Mouse (Mus musculus) CH12.LX (cell line): ENCODE data around the gene Rpl18. TPM values are rescaled to one million over a fixed set of nuclear protein-coding genes. Genes with fewer than 3 reads are reported as not detected.
A peak's percentile ranks its signal among the peaks of the same experiment; 100 is the strongest.

Experiments used
- DNase-seq: peaks from one replicate; pipeline ENCODE4 v3.0.0-alpha.2; 2013; ENCODE audit errors: extremely low read depth
- H3K27ac ChIP-seq: 2 replicates; pipeline ENCODE4 v1.5.1; 2012; ENCODE audit warnings: low read depth, mild to moderate bottlenecking, control low read depth, moderate library complexity; ENCODE audit not compliant: insufficient read depth
- H3K27me3 ChIP-seq: replicated peaks from 2 replicates; pipeline ENCODE3; 2012; ENCODE audit warnings: inconsistent platforms
- H3K36me3 ChIP-seq, 2 experiments: replicated peaks in 1 of 2; 2 replicates each; pipeline versions ENCODE3 to v1.6.1; 2012; ENCODE audit warnings: inconsistent platforms in 1 of 2, low read length in 1 of 2, mild to moderate bottlenecking in 1 of 2, mixed read lengths in 1 of 2, moderate library complexity in 1 of 2; ENCODE audit not compliant: control insufficient read depth in 1 of 2, insufficient read depth in 1 of 2
- H3K4me1 ChIP-seq, 2 experiments: 2 replicates each; pipeline ENCODE4 v1.6.1; 2012; ENCODE audit warnings: inconsistent platforms in 1 of 2, moderate library complexity in 1 of 2; ENCODE audit not compliant: insufficient read depth in 2 of 2, control insufficient read depth in 1 of 2
- H3K4me2 ChIP-seq: 2 replicates; pipeline ENCODE4 v1.6.1; 2012; ENCODE audit warnings: low read depth, mild to moderate bottlenecking, control low read depth; ENCODE audit not compliant: poor library complexity, insufficient read depth, severe bottlenecking
- H3K4me3 ChIP-seq, 3 experiments: fragments of 150-350 bp in 1 of 3; sonication (generic) in 1 of 3; replicated peaks in 1 of 3; 2 replicates each; pipeline versions ENCODE3 to v1.5.1; 2011 to 2012; ENCODE audit warnings: low read depth in 2 of 3, low read length in 2 of 3, mild to moderate bottlenecking in 2 of 3, moderate library complexity in 2 of 3, control low read depth in 1 of 3, improper control_type of control experiment in 1 of 3, inconsistent platforms in 1 of 3, mixed read lengths in 1 of 3; ENCODE audit not compliant: poor library complexity in 1 of 3
- H3K79me2 ChIP-seq: replicated peaks from 2 replicates; pipeline ENCODE4 v1.6.1; 2012; ENCODE audit warnings: mild to moderate bottlenecking, moderate library complexity; ENCODE audit not compliant: control insufficient read depth, poor library complexity, insufficient read depth, severe bottlenecking; ENCODE audit errors: extremely low read depth
- H3K9ac ChIP-seq: 2 replicates; pipeline ENCODE4 v1.6.1; 2012; ENCODE audit warnings: low read depth, mild to moderate bottlenecking, control low read depth, moderate library complexity; ENCODE audit not compliant: insufficient read depth
- H3K9me3 ChIP-seq: replicated peaks from 2 replicates; pipeline ENCODE3; 2012; ENCODE audit warnings: low read length, inconsistent platforms, mixed read lengths
- BHLHE40 ChIP-seq: IDR thresholded peaks from 2 replicates; pipeline ENCODE4 v1.6.1; 2011; ENCODE audit warnings: mild to moderate bottlenecking, low read depth, low read length, improper control_type of control experiment
- CHD1 ChIP-seq: IDR thresholded peaks from 2 replicates; pipeline ENCODE4 v1.6.1; 2012; ENCODE audit warnings: low read depth, low read length, improper control_type of control experiment, inconsistent platforms
- CHD2 ChIP-seq: IDR thresholded peaks from 2 replicates; pipeline ENCODE4 v1.6.1; 2011; ENCODE audit warnings: low read length, improper control_type of control experiment
- CTCF ChIP-seq, 2 experiments: IDR thresholded peaks in 1 of 2; conservative IDR thresholded peaks in 1 of 2; 2 replicates each; pipeline ENCODE4 v1.5.1; 2011 to 2012; ENCODE audit warnings: low read depth in 2 of 2, low read length in 2 of 2, improper control_type of control experiment in 1 of 2, inconsistent platforms in 1 of 2, mild to moderate bottlenecking in 1 of 2, moderate library complexity in 1 of 2
- E2F4 ChIP-seq: IDR thresholded peaks from 2 replicates; pipeline ENCODE4 v1.6.1; 2011; ENCODE audit warnings: low read depth, low read length, improper control_type of control experiment; ENCODE audit not compliant: insufficient replicate concordance
- ELF1 ChIP-seq: IDR thresholded peaks from 2 replicates; pipeline ENCODE4 v1.6.1; 2014; ENCODE audit warnings: low read depth, mild to moderate bottlenecking, inconsistent platforms, low read length, improper control_type of control experiment
- EP300 ChIP-seq: IDR thresholded peaks from 2 replicates; pipeline ENCODE4 v1.6.1; 2011; ENCODE audit warnings: low read length, improper control_type of control experiment
- ETS1 ChIP-seq: conservative IDR thresholded peaks from 2 replicates; pipeline ENCODE4 v1.6.1; 2012; ENCODE audit warnings: low read depth, mild to moderate bottlenecking, inconsistent platforms, low read length, improper control_type of control experiment, moderate library complexity
- GABPA ChIP-seq: IDR thresholded peaks from 2 replicates; pipeline ENCODE4 v1.6.1; 2012; ENCODE audit warnings: low read depth, low read length, improper control_type of control experiment, inconsistent platforms; ENCODE audit not compliant: insufficient replicate concordance
- HCFC1 ChIP-seq: IDR thresholded peaks from 2 replicates; pipeline ENCODE4 v1.6.1; 2012; ENCODE audit warnings: low read depth, mild to moderate bottlenecking, inconsistent platforms, low read length, improper control_type of control experiment
- IRF4 ChIP-seq: IDR thresholded peaks from 2 replicates; pipeline ENCODE4 v1.6.1; 2014; ENCODE audit warnings: low read depth, mild to moderate bottlenecking, inconsistent platforms, low read length, improper control_type of control experiment
- JUN ChIP-seq: IDR thresholded peaks from 2 replicates; pipeline ENCODE4 v1.6.1; 2011; ENCODE audit warnings: low read depth, mild to moderate bottlenecking, low read length, improper control_type of control experiment, moderate library complexity; ENCODE audit not compliant: insufficient read depth
- JUND ChIP-seq: conservative IDR thresholded peaks from 2 replicates; pipeline ENCODE4 v1.6.1; 2011; ENCODE audit warnings: low read depth, low read length, improper control_type of control experiment
- KAT2A ChIP-seq: IDR thresholded peaks from 2 replicates; pipeline ENCODE4 v1.6.1; 2012; ENCODE audit warnings: low read length, improper control_type of control experiment, inconsistent platforms; ENCODE audit not compliant: insufficient replicate concordance
- MAFK ChIP-seq: IDR thresholded peaks from 2 replicates; pipeline ENCODE4 v1.6.1; 2011; ENCODE audit warnings: low read length, improper control_type of control experiment; ENCODE audit not compliant: insufficient replicate concordance
- MAX ChIP-seq: IDR thresholded peaks from 2 replicates; pipeline ENCODE4 v1.6.1; 2011; ENCODE audit warnings: low read length, improper control_type of control experiment
- MAZ ChIP-seq: IDR thresholded peaks from 2 replicates; pipeline ENCODE4 v1.6.1; 2012; ENCODE audit warnings: low read depth, mild to moderate bottlenecking, inconsistent platforms, low read length, improper control_type of control experiment, moderate library complexity
- MEF2A ChIP-seq: IDR thresholded peaks from 2 replicates; pipeline ENCODE4 v1.6.1; 2014; ENCODE audit warnings: low read depth, mild to moderate bottlenecking, inconsistent platforms, low read length, improper control_type of control experiment, borderline replicate concordance
- MXI1 ChIP-seq: IDR thresholded peaks from 2 replicates; pipeline ENCODE4 v1.6.1; 2011; ENCODE audit warnings: mild to moderate bottlenecking, low read depth, low read length, improper control_type of control experiment
- MYC ChIP-seq: IDR thresholded peaks from 2 replicates; pipeline ENCODE4 v1.6.1; 2011; ENCODE audit warnings: low read depth, mild to moderate bottlenecking, improper control_type of control experiment, low read length
- NELFE ChIP-seq: IDR thresholded peaks from 2 replicates; pipeline ENCODE4 v1.6.1; 2011; ENCODE audit warnings: low read depth, low read length, improper control_type of control experiment
- NRF1 ChIP-seq: IDR thresholded peaks from 2 replicates; pipeline ENCODE4 v1.6.1; 2014; ENCODE audit warnings: low read depth, mild to moderate bottlenecking, inconsistent platforms, low read length, improper control_type of control experiment, moderate library complexity
- PAX5 ChIP-seq: IDR thresholded peaks from 2 replicates; pipeline ENCODE4 v1.6.1; 2012; ENCODE audit warnings: low read length, inconsistent platforms, mixed read lengths
- POLR2A ChIP-seq: IDR thresholded peaks from 2 replicates; pipeline ENCODE4 v1.6.1; 2011; ENCODE audit warnings: low read depth, mild to moderate bottlenecking, improper control_type of control experiment, low read length
- POLR2AphosphoS2 ChIP-seq: IDR thresholded peaks from 2 replicates; pipeline ENCODE4 v1.6.1; 2011; ENCODE audit warnings: low read depth, low read length, improper control_type of control experiment
- RAD21 ChIP-seq: IDR thresholded peaks from 2 replicates; pipeline ENCODE4 v1.6.1; 2011; ENCODE audit warnings: low read depth, mild to moderate bottlenecking, low read length, improper control_type of control experiment, moderate library complexity
- RCOR1 ChIP-seq: conservative IDR thresholded peaks from 2 replicates; pipeline ENCODE4 v1.6.1; 2012; ENCODE audit warnings: low read depth, mild to moderate bottlenecking, inconsistent platforms, low read length, improper control_type of control experiment
- SIN3A ChIP-seq: IDR thresholded peaks from 2 replicates; pipeline ENCODE4 v1.6.1; 2012; ENCODE audit warnings: low read length, improper control_type of control experiment, inconsistent platforms
- SMC3 ChIP-seq: IDR thresholded peaks from 2 replicates; pipeline ENCODE4 v1.6.1; 2011; ENCODE audit warnings: low read depth, low read length, improper control_type of control experiment
- TBP ChIP-seq: conservative IDR thresholded peaks from 2 replicates; pipeline ENCODE4 v1.6.1; 2011; ENCODE audit warnings: low read depth, low read length, improper control_type of control experiment
- TCF12 ChIP-seq: IDR thresholded peaks from 2 replicates; pipeline ENCODE4 v1.6.1; 2014; ENCODE audit warnings: low read depth, mild to moderate bottlenecking, inconsistent platforms, low read length, improper control_type of control experiment
- UBTF ChIP-seq: IDR thresholded peaks from 2 replicates; pipeline ENCODE4 v1.6.1; 2012; ENCODE audit warnings: low read depth, mild to moderate bottlenecking, inconsistent platforms, low read length, improper control_type of control experiment, moderate library complexity
- USF1 ChIP-seq: IDR thresholded peaks from 2 replicates; pipeline ENCODE4 v1.6.1; 2014; ENCODE audit warnings: low read depth, mild to moderate bottlenecking, inconsistent platforms, low read length, improper control_type of control experiment
- USF2 ChIP-seq: conservative IDR thresholded peaks from 2 replicates; pipeline ENCODE4 v1.6.1; 2011; ENCODE audit warnings: low read depth, low read length, improper control_type of control experiment
- ZC3H11A ChIP-seq: IDR thresholded peaks from 2 replicates; pipeline ENCODE4 v1.6.1; 2012; ENCODE audit warnings: low read depth, mild to moderate bottlenecking, inconsistent platforms, low read length, improper control_type of control experiment
- ZKSCAN1 ChIP-seq: IDR thresholded peaks from 2 replicates; pipeline ENCODE4 v1.6.1; 2012; ENCODE audit warnings: low read depth, inconsistent platforms, low read length, improper control_type of control experiment, borderline replicate concordance
- ZMIZ1 ChIP-seq: IDR thresholded peaks from 2 replicates; pipeline ENCODE4 v1.6.1; 2012; ENCODE audit warnings: low read depth, mild to moderate bottlenecking, inconsistent platforms, low read length, improper control_type of control experiment
- ZNF384 ChIP-seq: IDR thresholded peaks from 2 replicates; pipeline ENCODE4 v1.6.1; 2012; ENCODE audit warnings: low read depth, low read length, improper control_type of control experiment, inconsistent platforms
- dilution Hi-C: fragments of 300-500 bp; cut with MboI; formaldehyde crosslinking; loops from 2 replicates; pipeline ENCODE4 v1.14.3; 2020; ENCODE audit warnings: low sequenced_read_pairs; ENCODE audit not compliant: extremely low pct_unique_long_range_greater_than_20kb, extremely low pct_ligation_motif_present
- in situ Hi-C: fragments of 300-500 bp; cut with MboI; formaldehyde crosslinking; loops from 3 replicates; pipeline ENCODE4 v1.14.3; 2019; ENCODE audit warnings: low sequenced_read_pairs, low pct_ligation_motif_present, low pct_unique_long_range_greater_than_20kb, mixed read lengths
- polyA plus RNA-seq: library from polyadenylated mRNA; unstranded; fragments of >175 nt; gene quantifications from 2 replicates; pipeline ENCODE4 v1.2.1, GENCODE M21; 2012; ENCODE audit warnings: low read depth; ENCODE audit not compliant: insufficient read length
- total RNA-seq, 2 experiments: library from RNA; depleted of rRNA; stranded (reverse); fragments of 300-350 nt in 1 of 2; fragments of >200 nt in 1 of 2; gene quantifications; 2 replicates each; pipeline ENCODE4 v1.2.3; 2012 to 2014

Rpl18 gene
- total and polyA plus RNA-seq, 3 experiments: 2,393 to 3,766 (median 3,204) TPM

DNA sequence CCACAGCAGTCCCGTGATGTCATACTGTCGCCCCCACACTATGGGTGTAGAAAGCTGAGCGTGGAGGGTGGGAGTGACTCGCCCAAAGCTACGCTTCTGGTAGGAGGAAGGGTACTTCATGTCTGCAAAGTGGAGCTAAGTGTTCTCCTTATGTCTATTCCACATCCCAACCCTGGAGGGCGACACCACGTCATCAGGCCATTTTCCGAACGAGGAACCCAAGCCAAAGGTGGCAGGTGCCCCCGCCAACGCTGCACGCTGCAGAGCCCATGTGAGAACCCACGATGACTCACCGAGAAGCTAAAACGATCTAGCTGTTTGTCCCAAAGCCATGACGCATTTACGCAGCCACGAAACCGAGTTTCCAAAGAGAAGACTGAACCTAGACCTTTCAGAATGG lies 27.1 kb downstream of the Rpl18 start:
- no peak overlapping the region for H3K9ac ChIP-seq

DNA sequence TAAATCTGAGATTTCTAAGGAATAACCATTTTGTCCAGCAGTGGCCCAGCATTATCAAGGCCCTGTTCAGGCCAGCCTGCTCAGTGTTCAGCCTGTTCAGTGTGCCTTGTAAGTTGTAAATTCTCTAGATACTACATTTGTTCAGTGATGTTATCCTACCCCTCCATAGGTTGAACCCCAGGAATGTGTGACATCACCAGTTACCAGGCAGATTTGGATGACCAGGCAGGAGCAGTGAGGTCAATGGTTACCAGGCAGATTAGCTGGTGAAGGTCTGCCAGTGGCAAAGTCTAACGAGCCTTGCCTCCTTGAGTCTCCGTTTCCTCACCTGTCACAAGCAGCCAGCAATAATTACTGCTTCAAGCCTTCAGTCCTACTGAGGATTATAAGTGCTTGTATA lies 29.1 kb downstream of the Rpl18 start:
- no peak overlapping the region for H3K4me2 ChIP-seq
- peaks cover 6% of the 10 kb centered on the region for H3K9me3 ChIP-seq
- H3K27ac ChIP-seq: no peak overlapping the region
- no peak overlapping the region for H3K9ac ChIP-seq
- in situ Hi-C loops: loop anchor here (5.0 kb wide), 1 partner anchor 58 kb away; no protein-coding TSS in a partner anchor
- H3K4me1 ChIP-seq: peaks cover 12% of the 10 kb centered on the region in 2 experiments
- dilution Hi-C loops: no loop called here
- H3K27me3 ChIP-seq: peaks cover 19% of the 10 kb centered on the region
- H3K36me3 ChIP-seq: no peaks in the 10 kb centered on the region
- no peak for TF ChIP-seq PAX5
- peak; percentile 96 for TF ChIP-seq CHD2
- peak; percentile 77 for DNase-seq
- H3K79me2 ChIP-seq: no peaks in the 10 kb centered on the region
- H3K4me3 ChIP-seq: no peak overlapping the region

More for the DNA sequence above, 27.1 kb downstream of the Rpl18 start:
- H3K79me2 ChIP-seq: no peaks in the 10 kb centered on the region
- peaks cover 6% of the 10 kb centered on the region for H3K9me3 ChIP-seq
- H3K36me3 ChIP-seq: no peaks in the 10 kb centered on the region
- H3K4me2 ChIP-seq: peak overlapping the region; percentile 30; the same call in 1 of the 2 replicates
- no peak overlapping the region for H3K4me3 ChIP-seq
- H3K27me3 ChIP-seq: peaks cover 12% of the 10 kb centered on the region
- TF ChIP-seq MXI1: peak; percentile 67; the same call in 1 of the 2 replicates
- no peak for TF ChIP-seq PAX5
- no peak; the same call in 1 of the 2 replicates for TF ChIP-seq HCFC1
- TF ChIP-seq SIN3A: peak; percentile 61; the same call in 1 of the 2 replicates
- no peak for TF ChIP-seq MAFK
- TF ChIP-seq ZKSCAN1: no peak
- 0 out of 2 replicates have a peak, but pooled peaks have one; percentile 6 for TF ChIP-seq ZC3H11A
- TF ChIP-seq BHLHE40: peak; percentile 94
- peak; percentile 76; the same call in 1 of the 2 replicates for TF ChIP-seq MAZ
- TF ChIP-seq USF2: no peak
- TF ChIP-seq POLR2A: no peak
- no peak for TF ChIP-seq TCF12
- no peak for TF ChIP-seq E2F4
- TF ChIP-seq ETS1: peak; percentile 84
- no peak for TF ChIP-seq POLR2AphosphoS2
- TF ChIP-seq MYC: no peak
- no peak for TF ChIP-seq ZMIZ1
- peak; percentile 28; the same call in 1 of the 2 replicates for TF ChIP-seq MEF2A
- no peak for TF ChIP-seq CHD1
- TF ChIP-seq RAD21: peak; percentile 49
- TF ChIP-seq SMC3: peak; percentile 63
- TF ChIP-seq JUND: no peak
- TF ChIP-seq TBP: no peak
- no peak for TF ChIP-seq NELFE
- no peak for TF ChIP-seq JUN
- TF ChIP-seq RCOR1: no peak
- 0 out of 2 replicates have a peak, but pooled peaks have one; percentile 15 for TF ChIP-seq KAT2A
- TF ChIP-seq ZNF384: no peak
- peak in 1 of 2 experiments; percentile 74; a peak in 2 of 4 replicates for TF ChIP-seq CTCF (conservative IDR thresholded peaks at IDR 0.05 in 1 of 2, IDR thresholded peaks at IDR 0.05 in 1 of 2; ENCODE audit: low read depth in 2 of 2, low read length in 2 of 2)
- TF ChIP-seq ELF1: no peak; the same call in 1 of the 2 replicates
- TF ChIP-seq USF1: no peak
- peak; percentile 45 for TF ChIP-seq IRF4
- TF ChIP-seq CHD2: no peak
- TF ChIP-seq GABPA: no peak
- TF ChIP-seq NRF1: no peak
- TF ChIP-seq EP300: no peak
- TF ChIP-seq MAX: peak; percentile 74
- TF ChIP-seq UBTF: no peak
- TF ChIP-seq, all 38 proteins: peak for 13
- peak; percentile 69 for DNase-seq
- H3K4me1 ChIP-seq: peaks cover 5 to 12% of the 10 kb centered on the region in 2 experiments
- in situ Hi-C loops: loop anchor here (5.0 kb wide), 1 partner anchor 60 kb away; no protein-coding TSS in a partner anchor
- H3K27ac ChIP-seq: no peak overlapping the region
- dilution Hi-C loops: no loop called here
